Mouse (Mus musculus) gastrocnemius, postnatal 4 days (tissue): ENCODE results near the gene Obox1. TPM values are rescaled to one million over a fixed set of nuclear protein-coding genes. Genes with fewer than 3 reads are reported as not detected.
"Not testable (repeated sequence)": the region's sequence is repeated elsewhere in the genome, so short reads cannot be mapped to it uniquely, and the experiment has no call there.

Source experiments
- DNase-seq, 2 experiments: peaks; one replicate each; pipeline ENCODE4 v3.0.0; 2021 to 2022; ENCODE audit warnings: low spot score in 2 of 2, mixed read lengths in 2 of 2
- long read RNA-seq, 2 experiments: library from polyadenylated mRNA; stranded (forward); transcript quantifications; one replicate each; pipeline ENCODE4 v2.0.0; 2021
- total RNA-seq, 2 experiments: library from RNA; stranded (reverse); gene quantifications; 2 replicates each; pipeline ENCODE4 v1.2.3; 2021

Gene Obox1
- total RNA-seq = not detected
- long read RNA-seq, experiment 1, partial matches to known transcripts = 0 of 1 reads
- long read RNA-seq, experiment 1, other reads (novel, unspliced or antisense) = 1 of 1 reads
- long read RNA-seq, experiment 2 = 0 reads

GRCm38 (mm10) chr7:15388421-15388998, at the start of gene Obox1, which contains the start of gene Obox2:
Gene Obox1 (plus strand): TSS chr7:15388948.
Gene Obox2 (plus strand): TSS chr7:15388721.
- DNase-seq = not testable (repeated sequence)

- not testable (repeated sequence) for DNase-seq
Observed at GRCm38 (mm10) chr7:15399147-15399874, 10.6 kb downstream of the Obox1 start.

GRCm38 (mm10) chr7:15406816-15407215, 18.1 kb downstream of the Obox1 start:
- DNase-seq = not testable (repeated sequence)

- not testable (repeated sequence) for DNase-seq
Observed at GRCm38 (mm10) chr7:15418046-15418445, 29.3 kb downstream of the Obox1 start.

GRCm38 (mm10) chr7:15425537-15425936, 36.8 kb downstream of the Obox1 start:
- not testable (repeated sequence) for DNase-seq

DNA sequence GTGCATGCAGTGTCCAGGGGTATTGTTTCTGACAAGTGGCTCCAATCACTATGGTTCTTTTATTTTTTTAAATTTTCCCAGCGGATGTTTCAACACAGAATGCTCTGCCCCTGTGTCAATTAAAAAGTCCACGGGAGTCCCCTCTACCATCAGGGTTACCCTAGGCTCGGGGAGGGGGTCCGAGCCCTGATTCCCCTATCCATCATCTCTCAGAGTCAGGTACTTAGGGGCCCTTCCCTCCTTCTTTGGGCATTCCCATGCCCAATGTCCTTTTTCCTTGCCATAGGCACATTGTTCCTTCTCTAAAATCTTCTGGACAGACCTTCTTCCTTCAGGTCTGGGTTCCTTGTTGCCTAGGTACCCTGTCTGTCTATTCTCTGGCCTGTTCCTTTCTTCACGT, 120.7 kb downstream of the Obox1 start:
- DNase-seq = not testable (repeated sequence)

Other genes starting within 250 kb of the Obox1 start
- gene Obox2, start 227 bp upstream of the Obox1 start, total RNA-seq = not detected